Mouse (Mus musculus): Measurements from ENCODE around the gene Pde4d. TPM values are rescaled to one million over a fixed set of nuclear protein-coding genes. Genes with fewer than 3 reads are reported as not detected.
A peak's percentile ranks its signal among the peaks of the same experiment; 100 is the strongest.

The Pde4d gene
- total RNA-seq, 2 experiments from 2014 or later: 284 to 289 TPM

GRCm38 (mm10) chr13:109024703-109025102 lies 575.0 kb downstream of the Pde4d start:
- no peak for DNase-seq (ENCODE audit: low spot score)

GRCm38 (mm10) chr13:109047126-109047525 lies 597.4 kb downstream of the Pde4d start:
- no peak for DNase-seq (ENCODE audit: low spot score)

GRCm38 (mm10) chr13:109052805-109053204 lies 603.1 kb downstream of the Pde4d start:
- DNase-seq (ENCODE audit: low spot score): no peak

- no peak for DNase-seq (ENCODE audit: low spot score)
These were observed 603.7 kb downstream of the Pde4d start for GRCm38 (mm10) chr13:109053242-109054018.

GRCm38 (mm10) chr13:109058045-109058444 lies 608.3 kb downstream of the Pde4d start:
- no peak for DNase-seq (ENCODE audit: low spot score)

- DNase-seq (ENCODE audit: low spot score): peak; percentile 21
These were observed 616.9 kb downstream of the Pde4d start for GRCm38 (mm10) chr13:109066581-109067159.

- DNase-seq (ENCODE audit: low spot score): no peak
These were observed 618.8 kb downstream of the Pde4d start for GRCm38 (mm10) chr13:109068258-109069219.

- DNase-seq (ENCODE audit: low spot score): no peak
These were observed 623.6 kb downstream of the Pde4d start for GRCm38 (mm10) chr13:109073371-109073770.

- no peak for DNase-seq (ENCODE audit: low spot score)
These were observed 624.3 kb downstream of the Pde4d start for GRCm38 (mm10) chr13:109074078-109074477.

- DNase-seq (ENCODE audit: low spot score): no peak
These were observed 642.9 kb downstream of the Pde4d start for GRCm38 (mm10) chr13:109092654-109093053.

- no peak for DNase-seq (ENCODE audit: low spot score)
These were observed 646.9 kb downstream of the Pde4d start for GRCm38 (mm10) chr13:109096654-109097053.

GRCm38 (mm10) chr13:109116004-109116341 lies 666.2 kb downstream of the Pde4d start:
- no peak for DNase-seq (ENCODE audit: low spot score)

GRCm38 (mm10) chr13:109116342-109117201 lies 666.8 kb downstream of the Pde4d start:
- no peak for DNase-seq (ENCODE audit: low spot score)

GRCm38 (mm10) chr13:109117210-109117791 lies 667.6 kb downstream of the Pde4d start:
- no peak for DNase-seq (ENCODE audit: low spot score)

GRCm38 (mm10) chr13:109118296-109118800 lies 668.6 kb downstream of the Pde4d start:
- DNase-seq (ENCODE audit: low spot score): no peak

GRCm38 (mm10) chr13:109121867-109122266 lies 672.1 kb downstream of the Pde4d start:
- DNase-seq (ENCODE audit: low spot score): no peak

GRCm38 (mm10) chr13:109136405-109136804 lies 686.7 kb downstream of the Pde4d start:
- no peak for DNase-seq (ENCODE audit: low spot score)

GRCm38 (mm10) chr13:109158703-109159102 lies 709.0 kb downstream of the Pde4d start:
- DNase-seq (ENCODE audit: low spot score): no peak

GRCm38 (mm10) chr13:109168556-109169334 lies 719.0 kb downstream of the Pde4d start:
- DNase-seq (ENCODE audit: low spot score): no peak

GRCm38 (mm10) chr13:109169335-109169606 lies 719.5 kb downstream of the Pde4d start:
- no peak for DNase-seq (ENCODE audit: low spot score)

All from gastrocnemius, adult 18-20 months (tissue).